Mouse (Mus musculus) megakaryocyte, embryonic 14.5 days (primary cell): ENCODE measurements around the gene Fbxl13.

Source experiments
- FLI1 ChIP-seq: IDR thresholded peaks from 2 replicates; pipeline ENCODE4 v1.6.1; 2012; ENCODE audit warnings: low read length, inconsistent platforms, mixed read lengths
- GATA1 ChIP-seq: IDR thresholded peaks from 3 replicates; pipeline ENCODE4 v1.6.1; 2012; ENCODE audit warnings: mixed read lengths, low read length, inconsistent platforms, borderline replicate concordance

DNA sequence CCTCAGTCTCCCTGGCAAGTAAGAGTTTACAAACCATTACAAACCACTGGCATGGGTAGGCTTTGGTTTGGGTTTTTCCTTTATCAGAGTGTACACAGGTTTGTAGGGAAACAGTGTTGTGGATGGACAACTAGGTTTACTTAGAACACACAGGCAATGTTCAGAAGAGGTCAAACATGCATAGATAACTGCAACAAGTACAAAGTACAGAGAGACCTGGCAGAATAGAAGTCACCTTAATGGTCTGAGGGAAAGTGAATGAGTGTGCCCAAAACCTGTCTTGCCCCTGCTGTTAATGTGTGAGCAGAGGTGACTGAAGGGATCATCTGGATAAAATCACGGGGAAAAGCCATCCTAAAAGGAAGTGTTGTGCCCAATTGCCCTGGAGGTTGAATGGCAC is 1.8 kb downstream of the Fbxl13 start:
- no peak for TF ChIP-seq GATA1
- no peak for TF ChIP-seq FLI1
